Mouse (Mus musculus): ENCODE measurements around the gene Scly. TPM values are rescaled to one million over a fixed set of nuclear protein-coding genes. Genes with fewer than 3 reads are reported as not detected.

Scly gene
- total RNA-seq (2021): 10 to 100 TPM; 17.7 to 18.8 TPM

DNA sequence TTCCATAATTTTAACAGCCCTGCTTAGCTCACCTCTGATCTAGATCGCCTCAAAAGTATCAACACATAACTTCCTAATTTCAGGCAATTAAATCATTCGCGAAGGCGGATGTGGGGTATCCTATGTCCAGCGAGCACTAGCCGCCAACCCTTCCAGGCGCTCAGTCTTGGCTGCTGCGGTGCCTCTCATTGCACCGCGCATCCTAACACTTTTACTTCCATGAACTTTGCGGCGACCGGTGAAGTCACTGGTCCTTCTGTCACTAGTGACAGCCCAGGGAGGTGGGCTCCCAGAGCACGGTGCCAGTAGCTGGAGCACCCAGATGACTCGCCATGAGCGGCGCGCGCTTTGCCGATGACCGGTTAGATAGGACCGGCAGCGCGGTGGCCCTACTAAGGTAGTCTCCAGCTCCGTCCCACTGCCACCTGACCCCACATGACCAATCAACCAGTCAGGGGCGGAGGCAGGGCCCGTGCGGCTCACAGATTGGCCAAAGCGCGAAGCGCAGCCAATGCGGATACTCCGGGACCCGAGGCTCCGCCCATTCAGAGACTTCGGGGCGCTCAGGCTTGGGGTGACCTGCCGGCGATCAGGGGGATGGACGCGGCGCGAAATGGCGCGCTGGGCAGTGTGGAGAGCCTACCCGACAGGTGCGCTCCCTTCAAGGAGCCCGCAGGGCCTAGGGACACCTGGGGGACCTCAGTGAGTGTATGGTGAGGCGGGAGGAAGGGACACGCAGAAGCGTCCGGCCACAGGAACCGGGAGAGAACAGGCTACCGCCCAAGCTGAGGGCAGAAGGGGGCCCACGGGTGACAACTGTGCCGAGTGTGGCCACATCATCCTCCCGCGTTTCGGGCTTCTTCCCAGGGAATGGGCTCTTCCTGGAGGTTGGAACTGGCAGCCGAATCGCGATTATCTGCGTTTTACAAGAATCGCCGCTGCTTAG lies at the start of gene Scly:
Gene Scly, plus strand, starts transcription at position 540 of the 946 bp plus-strand sequence.
- DNase-seq (ENCODE audit: low spot score): peak; percentile 95
- intact Hi-C loops (cut with DNase I): loop anchor here (5.0 kb wide), 1 partner anchor 46 kb away; the partner anchor contains the start of gene Ube2f

DNA sequence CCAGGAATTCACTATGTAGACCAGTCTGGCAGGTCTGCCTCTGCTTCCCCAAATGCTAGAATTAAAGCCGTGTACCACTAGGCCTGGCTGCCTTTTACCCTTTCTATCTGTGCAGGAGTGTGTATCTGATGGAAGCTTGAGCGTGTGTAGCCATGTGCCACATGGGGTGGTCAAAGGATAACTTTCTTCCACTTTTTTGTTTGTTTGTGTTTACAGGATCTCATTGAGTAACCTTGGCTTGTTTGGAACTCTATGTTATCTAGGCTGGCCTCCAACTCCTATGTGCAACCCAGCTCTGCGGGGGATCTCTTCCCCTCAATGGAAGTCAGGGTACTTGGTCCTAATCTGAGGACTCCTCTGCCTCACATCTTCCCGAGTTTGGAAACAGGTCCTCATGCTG lies 49.2 kb upstream of the Scly start:
- intact Hi-C loops (cut with DNase I): no loop called here
- no peak for DNase-seq (ENCODE audit: low spot score)

DNA sequence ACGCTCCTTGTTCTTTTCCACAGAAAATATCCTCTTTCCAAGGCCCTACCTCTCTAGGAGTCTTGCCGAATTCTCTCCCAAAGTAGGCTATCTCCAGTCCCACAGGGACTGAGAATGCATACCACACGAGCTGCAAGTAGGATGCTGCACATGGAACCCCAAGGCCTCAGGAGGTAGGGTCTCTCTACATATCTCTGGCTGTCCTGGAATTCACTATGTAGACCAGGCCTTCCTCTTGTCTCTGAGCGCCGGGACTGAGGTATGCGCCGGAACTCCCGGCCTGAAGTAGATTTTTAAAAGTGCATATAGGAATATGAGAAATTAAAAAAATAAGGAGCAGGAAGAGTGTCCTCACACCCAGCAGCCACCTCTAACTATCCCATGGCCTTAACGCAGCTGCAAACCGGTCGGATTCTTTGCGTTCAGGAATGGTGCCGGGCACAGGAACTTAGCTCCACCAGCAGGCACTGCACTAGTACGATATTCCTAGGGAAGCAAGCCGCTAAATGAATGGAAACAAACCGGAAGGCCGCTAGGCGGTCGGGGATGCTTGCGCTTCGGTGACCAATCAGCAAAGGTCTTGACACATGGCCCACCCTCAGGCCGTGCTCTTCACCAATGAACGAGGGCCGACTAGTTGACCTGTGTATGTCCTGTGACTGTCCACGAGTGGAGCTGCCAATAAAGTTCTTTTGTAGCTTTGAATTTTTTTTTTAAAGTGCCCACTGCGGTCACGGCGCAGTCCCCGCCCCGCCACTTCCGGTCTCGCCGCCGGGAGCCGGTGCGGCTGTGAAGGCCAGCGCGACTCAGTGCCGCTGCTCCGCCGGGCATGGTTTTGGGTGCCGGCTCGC lies 48.3 kb upstream of the Scly start, which contains the start of gene Ube2f:
Gene Ube2f, plus strand, starts transcription at position 741 of the 851 bp plus-strand sequence.
- peak; percentile 92 for DNase-seq (ENCODE audit: low spot score)
- intact Hi-C loops (cut with DNase I): loop anchor here (5.0 kb wide), 1 partner anchor 48 kb away; the partner anchor contains the start of gene Scly

DNA sequence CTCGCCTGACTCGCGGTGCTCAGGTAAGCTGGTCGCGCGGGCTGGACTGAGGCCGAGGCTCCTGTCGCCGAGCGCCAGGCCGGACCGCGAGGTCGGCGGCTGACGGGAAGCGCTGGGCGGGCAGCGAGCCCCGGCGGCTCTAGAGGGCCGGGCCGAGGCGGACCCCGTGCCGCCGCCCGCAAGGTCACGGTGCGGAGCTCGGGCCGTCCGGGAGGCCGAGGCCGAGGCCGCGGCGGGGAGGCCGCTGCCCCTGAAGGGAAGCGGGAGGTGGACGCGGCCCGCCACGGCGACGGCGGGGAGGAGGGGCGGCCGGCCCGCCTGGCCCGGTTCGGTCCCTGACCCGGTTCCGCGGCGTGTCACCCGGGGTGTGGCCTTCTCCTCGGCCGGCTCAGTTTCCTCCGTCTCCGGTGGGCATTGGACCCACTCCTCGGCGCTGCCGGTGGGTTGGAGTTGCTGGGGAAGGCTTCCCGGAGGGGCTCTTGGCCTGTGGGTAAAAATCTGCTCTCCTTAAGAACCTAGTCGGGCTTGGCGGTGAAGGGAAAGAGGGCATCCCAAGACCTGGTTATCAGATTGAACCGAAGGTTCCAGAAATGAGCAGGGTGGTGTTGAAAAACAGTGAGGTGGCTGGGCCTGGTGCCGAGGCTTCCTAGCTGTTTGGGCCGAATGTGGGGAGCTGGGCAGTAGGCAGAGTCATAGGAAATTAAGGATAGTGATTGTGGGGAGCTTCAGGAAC lies 47.6 kb upstream of the Scly start:
- intact Hi-C loops (cut with DNase I): loop anchor here (5.0 kb wide), 1 partner anchor 47 kb away; the partner anchor contains the start of gene Scly

DNA sequence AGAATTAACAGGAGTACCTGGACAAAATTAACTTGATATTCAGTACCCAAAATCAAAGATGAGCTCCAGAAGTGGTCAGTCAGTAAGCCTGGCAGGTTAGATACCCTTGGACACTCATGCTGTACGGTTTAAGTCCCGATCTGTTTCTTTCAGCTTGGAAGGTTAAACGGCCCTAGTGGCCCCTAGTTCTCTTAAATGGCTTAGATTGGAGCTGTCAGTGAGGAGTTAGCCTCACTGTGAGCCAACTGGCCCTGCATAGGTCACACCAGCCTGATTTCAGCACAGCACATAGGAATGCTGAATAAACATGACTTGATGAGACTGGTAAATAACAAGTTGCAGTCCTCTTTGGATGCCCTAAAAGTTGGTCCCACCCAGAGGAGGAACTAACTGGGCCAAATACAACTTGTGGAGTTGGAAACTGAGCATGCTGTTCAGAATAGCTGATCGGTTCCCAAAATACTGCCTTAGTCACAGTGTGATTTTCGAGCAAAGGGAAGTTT lies 46.9 kb upstream of the Scly start:
- intact Hi-C loops (cut with DNase I): loop anchor here (5.0 kb wide), 1 partner anchor 46 kb away; the partner anchor contains the start of gene Scly
- no peak for DNase-seq (ENCODE audit: low spot score)

More for the DNA sequence above, 47.6 kb upstream of the Scly start:
- DNase-seq (ENCODE audit: low spot score): no peak

DNA sequence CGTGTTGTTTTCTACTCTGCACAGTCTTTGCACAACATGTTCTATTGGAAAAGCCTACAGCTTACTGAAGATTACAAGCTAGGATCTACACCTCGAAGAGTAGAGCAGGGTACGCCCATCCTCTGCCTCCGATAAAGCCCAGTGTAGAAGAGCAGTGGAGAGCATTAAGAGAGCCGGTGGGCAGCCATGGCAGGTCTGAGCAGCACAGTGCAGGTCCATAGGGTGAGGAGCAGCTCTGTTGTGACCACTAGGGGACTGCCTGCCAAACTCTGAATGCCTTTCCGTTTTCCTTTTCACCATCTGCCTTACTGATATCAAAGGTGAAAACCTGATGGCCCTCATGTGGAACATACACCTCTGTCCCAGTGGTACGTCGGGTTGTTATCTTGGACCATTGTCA lies 46.2 kb upstream of the Scly start:
- intact Hi-C loops (cut with DNase I): loop anchor here (5.0 kb wide), 1 partner anchor 45 kb away; the partner anchor contains the start of gene Scly
- DNase-seq (ENCODE audit: low spot score): no peak

DNA sequence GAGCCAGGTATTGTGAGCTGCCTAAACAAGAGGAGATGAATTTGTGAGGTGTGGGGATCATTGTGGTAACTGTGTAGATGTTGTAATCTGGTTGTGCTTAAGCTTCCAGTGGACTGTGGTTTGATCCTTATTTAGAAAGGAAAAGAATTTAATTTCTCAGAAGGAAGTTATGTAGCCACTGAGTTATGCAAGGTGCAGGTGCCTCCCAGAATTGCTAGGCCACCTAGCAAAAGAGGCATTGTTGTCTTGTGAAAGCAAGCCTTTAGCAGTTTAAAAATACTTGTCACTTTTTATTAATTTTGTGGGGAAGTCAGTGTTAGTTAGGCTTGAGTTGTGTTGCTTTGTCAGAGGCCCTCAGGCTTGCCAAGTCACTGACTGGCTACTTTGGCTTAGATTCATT lies 40.2 kb upstream of the Scly start:
- DNase-seq (ENCODE audit: low spot score): no peak
- intact Hi-C loops (cut with DNase I): no loop called here

DNA sequence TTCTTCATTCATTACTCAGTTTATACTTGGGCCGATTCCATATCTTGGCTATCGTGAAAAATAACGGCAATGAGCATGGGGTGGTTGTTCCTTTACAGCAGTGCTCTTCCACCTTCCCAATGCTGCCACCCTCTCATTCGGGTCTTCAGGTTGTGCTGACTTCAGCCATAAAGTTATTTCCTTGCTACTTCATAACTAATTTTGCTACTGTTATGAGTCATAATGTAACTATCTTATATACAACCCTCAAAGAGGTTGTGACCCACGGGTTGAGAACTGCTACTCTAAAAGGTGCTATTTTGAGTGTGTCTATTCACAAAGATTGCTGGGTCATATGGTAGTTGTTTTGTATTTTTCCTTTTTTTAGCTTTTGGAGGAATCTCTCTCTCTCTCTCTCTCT lies 38.3 kb upstream of the Scly start:
- intact Hi-C loops (cut with DNase I): no loop called here
- DNase-seq (ENCODE audit: low spot score): no peak

DNA sequence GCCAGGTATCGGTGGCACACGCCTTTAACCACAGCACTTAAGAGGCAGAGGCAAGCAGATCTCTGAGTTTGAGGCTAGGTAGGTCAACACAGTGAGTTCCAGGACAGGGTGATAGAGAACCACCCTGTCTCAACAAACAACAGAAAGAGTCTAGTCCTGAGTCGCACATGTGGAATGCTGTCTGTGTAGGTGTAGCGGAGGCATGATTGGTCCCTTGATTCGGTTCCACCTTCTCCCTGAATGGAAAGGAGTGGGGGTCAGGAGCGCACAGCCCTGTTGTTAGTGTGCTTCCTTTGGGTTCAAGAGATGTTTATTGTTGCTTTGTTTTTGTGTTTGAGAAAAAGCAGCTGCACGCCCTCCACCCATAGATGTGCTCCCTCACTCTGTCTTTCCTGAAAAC lies 35.6 kb upstream of the Scly start:
- intact Hi-C loops (cut with DNase I): no loop called here
- DNase-seq (ENCODE audit: low spot score): no peak

DNA sequence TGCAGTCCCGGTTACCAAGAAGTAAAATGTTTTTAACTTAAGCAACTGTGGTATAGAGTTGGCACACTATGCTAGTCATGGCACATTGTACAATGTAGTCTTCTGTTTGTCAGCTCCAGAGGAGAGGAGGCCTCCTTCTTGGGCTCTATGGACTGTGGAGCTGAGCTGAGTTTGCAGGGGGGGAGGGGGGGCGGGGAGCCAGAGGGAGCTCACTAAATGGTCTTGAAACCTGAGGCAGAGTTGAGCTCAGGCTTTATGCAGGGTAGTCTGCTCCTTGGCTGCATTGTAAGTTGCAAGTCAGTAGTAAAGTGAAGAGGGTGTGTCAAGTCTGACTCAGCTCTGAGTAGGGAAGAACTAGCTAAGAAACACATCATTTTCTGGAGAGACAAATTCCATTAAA lies 25.9 kb upstream of the Scly start:
- DNase-seq (ENCODE audit: low spot score): no peak
- intact Hi-C loops (cut with DNase I): no loop called here

DNA sequence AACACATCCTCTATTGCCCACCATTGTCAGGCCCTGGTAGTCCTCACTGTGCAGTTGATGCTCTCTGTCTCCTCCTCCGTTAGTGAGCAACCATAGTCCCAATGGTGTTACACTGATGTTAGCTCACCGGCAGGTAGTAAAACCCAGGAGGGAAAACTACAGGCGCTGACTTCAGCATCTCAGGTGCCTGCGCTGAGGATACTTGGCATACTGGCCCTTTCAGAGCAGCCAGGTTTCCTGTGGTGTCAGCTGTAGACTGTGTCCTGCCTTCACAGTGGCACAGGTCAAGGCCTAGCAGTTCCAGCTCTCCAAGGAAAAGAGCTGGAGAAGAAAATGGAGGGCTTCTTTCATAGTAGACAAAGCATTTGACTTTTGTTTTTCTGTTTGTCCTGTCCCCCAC lies 21.6 kb upstream of the Scly start:
- DNase-seq (ENCODE audit: low spot score): no peak
- intact Hi-C loops (cut with DNase I): no loop called here

DNA sequence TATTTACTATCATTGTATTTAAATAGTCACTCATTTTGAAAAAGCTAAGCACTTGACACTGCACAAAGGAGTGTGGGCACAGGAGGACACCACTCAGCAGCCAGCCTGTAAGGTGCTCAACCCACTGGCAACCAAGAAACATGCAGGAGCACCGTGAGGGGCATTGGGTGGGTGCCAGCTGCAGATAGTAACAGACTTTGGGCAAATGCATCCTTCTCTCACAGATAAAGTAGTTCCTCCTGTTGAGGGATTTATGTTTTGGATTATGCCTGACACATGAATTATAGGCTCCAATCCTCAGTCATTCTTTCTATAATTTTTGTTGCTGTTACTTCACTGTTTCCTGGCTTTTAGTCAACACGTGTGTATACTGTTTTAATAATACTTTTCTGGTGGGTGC lies 20.7 kb upstream of the Scly start:
- DNase-seq (ENCODE audit: low spot score): no peak
- intact Hi-C loops (cut with DNase I): no loop called here

DNA sequence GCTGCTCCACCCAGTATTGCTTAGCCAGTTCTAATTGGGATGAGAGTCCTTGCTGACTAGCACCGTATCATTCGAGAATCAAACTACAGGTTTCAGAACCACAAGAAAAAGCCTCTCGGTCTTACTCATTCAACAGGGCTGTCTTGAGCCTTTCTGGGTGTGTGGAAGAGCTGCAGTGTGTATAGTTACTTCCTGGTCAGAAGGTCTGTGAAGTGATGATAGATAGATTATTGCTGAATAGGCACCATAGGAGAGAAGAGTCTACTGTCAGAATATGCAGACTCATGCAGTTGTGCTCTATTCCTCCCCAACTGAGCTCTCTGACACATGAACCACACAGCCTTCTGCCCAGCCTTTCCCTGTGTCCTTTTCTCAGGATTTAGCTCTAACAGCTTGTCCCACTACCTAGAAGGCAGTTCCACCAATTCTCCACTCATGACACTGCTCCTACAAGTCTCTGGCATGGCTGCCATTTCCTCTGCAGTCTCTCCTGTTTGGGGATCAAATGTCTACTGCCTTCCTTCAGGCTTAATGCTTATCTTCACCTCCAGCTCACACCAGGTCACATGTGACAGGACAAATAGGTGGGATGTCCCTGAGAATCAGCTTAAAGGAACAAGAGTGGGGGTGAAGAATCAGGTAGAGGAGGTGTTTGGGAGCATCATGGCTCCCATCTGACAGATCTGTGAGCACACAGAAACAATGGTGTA lies 19.6 kb upstream of the Scly start:
- intact Hi-C loops (cut with DNase I): no loop called here
- no peak for DNase-seq (ENCODE audit: low spot score)

DNA sequence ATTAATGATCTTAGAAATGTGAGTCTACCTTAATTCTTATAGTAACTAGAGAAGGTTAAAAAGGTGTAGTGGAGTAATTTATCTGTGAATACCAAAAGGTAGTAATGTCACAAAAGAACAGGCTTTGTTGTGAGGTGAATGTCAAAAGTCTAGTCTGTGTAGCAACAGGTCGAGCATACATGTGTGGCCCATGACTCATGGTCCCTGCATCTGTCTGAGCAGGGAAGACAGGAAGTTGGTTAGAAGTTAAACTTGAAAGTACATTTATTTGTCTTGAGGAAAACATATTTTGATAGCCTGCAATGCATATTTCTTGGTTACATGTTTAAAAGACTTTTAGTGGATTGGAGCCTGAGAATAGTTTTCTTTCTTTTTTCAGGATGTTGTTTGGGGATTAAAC lies 19.0 kb upstream of the Scly start:
- DNase-seq (ENCODE audit: low spot score): no peak
- intact Hi-C loops (cut with DNase I): no loop called here

DNA sequence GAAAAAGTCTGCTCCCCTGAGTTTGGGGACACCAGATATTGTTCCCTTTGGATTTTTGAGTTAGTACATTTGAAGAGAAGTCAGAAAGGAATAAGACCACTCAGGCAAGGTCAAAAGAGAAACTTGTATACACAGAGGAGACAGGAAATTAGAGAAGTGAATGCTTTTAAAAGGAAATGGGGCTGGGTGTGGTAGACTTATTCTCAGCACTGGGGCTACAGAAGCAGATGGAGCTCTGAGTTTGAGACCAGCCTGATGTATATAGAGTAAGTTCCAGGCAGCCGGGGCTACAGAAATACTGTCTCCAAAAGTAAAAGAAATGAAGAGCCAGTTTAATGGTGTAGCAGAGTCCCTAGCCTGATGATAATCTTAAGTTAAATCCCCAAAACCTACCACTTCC lies 15.6 kb upstream of the Scly start:
- DNase-seq (ENCODE audit: low spot score): no peak
- intact Hi-C loops (cut with DNase I): no loop called here

DNA sequence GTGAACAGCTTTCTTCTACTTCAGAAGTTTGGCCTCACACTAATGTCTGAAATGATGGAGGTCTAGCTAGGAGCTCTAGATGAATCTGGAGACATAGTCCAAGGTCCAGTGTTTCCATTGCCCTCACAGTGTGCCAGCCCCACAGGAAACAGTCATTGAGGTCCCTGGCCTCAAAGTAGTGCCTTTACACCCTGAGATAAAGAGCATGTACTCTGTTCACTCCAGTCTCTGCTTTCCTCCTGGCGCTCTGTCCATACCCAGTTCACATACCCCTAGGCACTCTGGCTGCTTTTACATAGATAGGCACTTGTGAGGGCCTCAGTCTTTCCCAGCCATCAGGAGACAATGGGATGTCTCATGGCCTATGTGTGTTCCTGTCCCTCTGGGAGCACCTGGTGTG lies 8.8 kb upstream of the Scly start:
- no peak for DNase-seq (ENCODE audit: low spot score)
- intact Hi-C loops (cut with DNase I): no loop called here

DNA sequence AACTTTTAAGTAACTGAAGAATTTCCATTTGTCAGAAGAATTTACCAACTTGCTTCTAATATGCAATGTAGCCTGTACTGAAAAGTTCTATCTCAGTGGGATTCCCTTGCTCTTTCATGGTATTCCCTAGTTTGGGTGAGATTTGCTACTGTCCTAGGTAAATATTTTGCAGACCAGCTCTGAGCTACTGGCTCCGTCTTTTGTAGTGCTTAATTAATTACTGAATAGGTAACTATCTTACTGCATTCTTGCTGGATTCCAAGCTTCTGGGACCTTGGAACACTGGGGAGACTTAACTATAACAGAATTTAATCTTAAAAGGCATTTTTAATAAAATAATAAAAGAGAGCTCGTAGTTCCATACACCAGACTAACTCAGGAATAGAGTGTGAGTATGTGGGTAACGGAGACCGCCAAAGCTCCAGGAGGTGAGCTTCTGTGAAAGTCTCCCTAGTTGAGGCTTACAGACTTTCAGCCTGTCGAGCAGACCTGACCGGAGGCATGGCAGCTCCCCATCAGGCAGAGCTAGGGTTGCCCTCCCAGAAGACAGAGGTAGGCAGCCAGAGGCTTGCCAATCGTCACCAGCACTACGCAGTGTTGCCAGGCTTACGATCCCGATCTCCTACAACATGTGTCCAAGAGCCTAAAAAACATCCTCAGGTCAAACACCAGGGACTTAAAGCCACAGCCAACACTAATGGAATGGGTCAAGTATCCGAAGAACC lies 5.9 kb upstream of the Scly start:
- DNase-seq (ENCODE audit: low spot score): no peak
- intact Hi-C loops (cut with DNase I): no loop called here

DNA sequence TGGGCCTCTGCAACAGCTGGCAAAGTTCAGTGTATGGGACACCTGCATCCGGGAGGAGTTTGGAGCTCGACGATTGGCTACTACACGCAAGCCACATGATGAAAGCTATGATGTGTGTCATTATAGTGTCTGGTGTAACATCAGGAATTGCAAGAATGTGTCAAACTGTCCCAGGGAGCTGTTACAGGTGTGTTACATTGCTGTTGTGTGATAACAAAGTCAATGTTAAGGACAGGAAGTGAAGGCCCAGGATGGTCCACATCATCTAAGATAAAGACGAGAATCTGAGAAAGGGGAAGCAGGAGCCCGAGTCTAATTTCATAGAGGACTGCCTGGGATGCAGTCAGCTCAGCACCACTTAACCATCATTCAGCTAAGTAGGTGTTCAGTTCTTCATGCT lies 2.6 kb upstream of the Scly start:
- no peak for DNase-seq (ENCODE audit: low spot score)
- intact Hi-C loops (cut with DNase I): loop anchor here (5.0 kb wide), 1 partner anchor 43 kb away; the partner anchor contains the start of gene Ube2f

Measured in heart, postnatal 25 days (tissue).